Mouse (Mus musculus) thymus, adult 2 months (tissue): ENCODE measurements at regions not wholly inside any gene's neighbourhood (a gene's known extent, or its start where the extent isn't known, plus 50 kb on each side); places are given as distances from the start of the nearest gene placed in this dataset.

Experiments
- DNase-seq: peaks from one replicate; pipeline ENCODE4 v3.0.0; 2021
- H3K27ac ChIP-seq: fragments of 200-500 bp; 2 replicates; pipeline ENCODE4 v1.5.1; 2012; ENCODE audit warnings: low read length, control low read depth; ENCODE audit not compliant: control insufficient read depth, insufficient read depth
- H3K27me3 ChIP-seq: fragments of 200-500 bp; 2 replicates; pipeline ENCODE4 v1.6.1; 2012; ENCODE audit warnings: mild to moderate bottlenecking, low read length, moderate library complexity, mixed read lengths; ENCODE audit not compliant: control insufficient read depth, insufficient read depth
- H3K36me3 ChIP-seq: fragments of 200-500 bp; 2 replicates; pipeline ENCODE4 v1.6.1; 2012; ENCODE audit warnings: mild to moderate bottlenecking, low read length, moderate library complexity; ENCODE audit not compliant: control insufficient read depth, insufficient read depth
- H3K4me1 ChIP-seq: fragments of 200-500 bp; replicated peaks from 2 replicates; pipeline ENCODE4 v1.6.1; 2012; ENCODE audit warnings: low read length; ENCODE audit not compliant: control insufficient read depth, insufficient read depth
- H3K4me3 ChIP-seq: fragments of 200-500 bp; 2 replicates; pipeline ENCODE4 v1.5.1; 2012; ENCODE audit warnings: mild to moderate bottlenecking, low read length, control low read depth, moderate library complexity; ENCODE audit not compliant: control insufficient read depth, insufficient read depth
- CTCF ChIP-seq: fragments of 200-500 bp; IDR thresholded peaks from 2 replicates; pipeline ENCODE4 v1.5.1; 2012; ENCODE audit warnings: mild to moderate bottlenecking, control low read depth, low read length, moderate library complexity, borderline replicate concordance; ENCODE audit not compliant: control insufficient read depth, poor library complexity, insufficient read depth; ENCODE audit errors: extremely low read depth
- POLR2A ChIP-seq: fragments of 200-500 bp; IDR thresholded peaks from 2 replicates; pipeline ENCODE4 v1.6.1; 2012; ENCODE audit warnings: mild to moderate bottlenecking, low read length, control low read depth, moderate library complexity; ENCODE audit not compliant: control insufficient read depth, poor library complexity, insufficient read depth; ENCODE audit errors: extremely low read depth
- WGBS: fragments of 180-500 bp; shearing (Covaris S2); methylation state at CpG from one replicate; pipeline ENCODE4 v1.1.7; 2018; 5-methylcytosine and 5-hydroxymethylcytosine counted together

DNA sequence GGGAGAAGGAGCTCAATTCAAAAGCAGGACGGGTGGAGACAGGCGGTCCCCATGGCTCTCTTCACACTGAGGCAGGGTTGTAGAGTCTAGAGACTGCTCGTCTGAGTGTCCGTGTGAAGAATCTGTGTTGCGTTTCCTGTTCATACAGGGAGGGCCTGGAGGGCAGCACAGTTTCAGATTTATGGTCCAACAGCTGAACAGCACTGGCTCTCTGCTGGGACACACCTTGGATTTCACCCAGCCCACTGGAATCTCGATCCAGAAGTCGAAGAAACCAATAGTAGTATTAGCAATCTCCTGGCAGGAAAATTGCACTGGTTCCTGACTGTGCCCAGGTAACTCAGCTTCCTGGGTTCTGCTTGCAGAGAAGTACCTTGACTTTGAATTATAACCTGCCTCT lies 345.6 kb upstream of the Tnp1 start:
- no peak overlapping the region for H3K27ac ChIP-seq
- TF ChIP-seq POLR2A (no peak), CTCF (no peak)
- H3K36me3 ChIP-seq: no peaks in the 10 kb centered on the region
- no peaks in the 10 kb centered on the region for H3K27me3 ChIP-seq
- no peak overlapping the region for H3K4me3 ChIP-seq
- 86% methylated on average over 7 of the region's 7 CpGs for WGBS
- no peaks in the 10 kb centered on the region for H3K4me1 ChIP-seq
- DNase-seq: no peak

DNA sequence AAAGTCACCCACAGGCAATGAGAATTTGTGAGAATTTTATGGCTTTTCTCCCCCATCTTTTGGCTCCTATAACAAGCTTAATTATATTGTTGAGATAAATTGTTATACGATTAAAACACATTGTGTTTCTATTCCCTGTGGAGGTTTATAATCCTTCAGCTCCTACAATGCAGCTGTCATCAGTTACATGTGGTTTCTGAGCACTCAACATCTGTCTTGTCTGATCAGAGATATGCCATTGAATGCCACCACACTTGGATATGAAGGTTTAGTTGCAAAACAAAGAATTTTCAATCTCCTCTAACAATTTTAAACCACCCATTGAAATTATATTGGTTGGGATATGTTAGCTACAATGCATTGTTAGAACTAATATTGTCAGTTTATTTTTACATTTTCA lies 338.7 kb upstream of the Tnp1 start:
- Histone ChIP-seq H3K4me3 (no peak overlapping the region), H3K4me1 (no peaks in the 10 kb centered on the region), H3K27ac (no peak overlapping the region), H3K27me3 (no peaks in the 10 kb centered on the region), H3K36me3 (no peaks in the 10 kb centered on the region)
- no peak for DNase-seq
- TF ChIP-seq CTCF (no peak), POLR2A (no peak)
- 100% methylated on average over 1 of the region's 1 CpGs for WGBS

DNA sequence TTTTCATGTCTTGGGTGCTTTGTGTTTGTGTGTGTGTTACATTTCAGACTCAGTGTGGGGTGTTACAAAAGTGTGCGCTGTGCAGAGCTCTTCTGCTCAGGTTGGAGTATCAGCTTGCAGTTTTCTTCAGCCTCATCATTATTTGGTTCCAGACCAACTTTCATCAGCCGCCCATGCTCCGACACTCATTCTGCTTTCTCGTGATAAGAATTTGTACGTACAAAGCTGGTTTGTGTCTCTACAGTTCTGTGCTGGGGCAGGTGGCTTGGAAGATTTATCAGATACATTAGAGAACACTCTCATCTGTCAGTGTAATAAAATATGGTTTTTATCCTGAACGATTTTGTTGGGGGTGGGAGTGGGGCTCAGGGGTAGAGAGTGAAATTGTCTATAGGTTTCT lies 332.8 kb upstream of the Tnp1 start:
- Histone ChIP-seq H3K27ac (no peak overlapping the region), H3K27me3 (no peaks in the 10 kb centered on the region), H3K36me3 (no peaks in the 10 kb centered on the region), H3K4me3 (no peak overlapping the region), H3K4me1 (no peaks in the 10 kb centered on the region)
- DNase-seq: no peak
- no peak for TF ChIP-seq CTCF
- TF ChIP-seq POLR2A: no peak
- WGBS: 87% methylated on average over 6 of the region's 6 CpGs

DNA sequence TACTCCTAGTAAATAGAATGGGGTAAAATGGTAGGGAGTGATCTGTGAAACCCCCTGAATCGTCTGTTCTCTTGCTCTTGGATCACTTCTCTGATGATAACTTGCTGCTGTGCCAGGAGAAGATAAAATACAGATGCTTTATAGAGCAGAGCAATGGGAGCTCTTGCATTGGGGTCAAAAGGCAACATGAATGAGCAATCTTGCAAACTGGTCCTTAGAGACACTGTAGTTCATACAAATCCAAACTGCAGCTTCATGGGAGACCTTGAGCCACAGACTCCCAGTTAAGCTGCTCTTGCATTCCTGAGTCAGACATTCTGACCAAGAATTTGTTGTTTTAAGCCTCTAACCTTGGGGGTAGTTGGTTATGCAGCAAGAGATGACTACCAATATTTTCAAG lies 328.9 kb upstream of the Tnp1 start:
- no peak for DNase-seq

DNA sequence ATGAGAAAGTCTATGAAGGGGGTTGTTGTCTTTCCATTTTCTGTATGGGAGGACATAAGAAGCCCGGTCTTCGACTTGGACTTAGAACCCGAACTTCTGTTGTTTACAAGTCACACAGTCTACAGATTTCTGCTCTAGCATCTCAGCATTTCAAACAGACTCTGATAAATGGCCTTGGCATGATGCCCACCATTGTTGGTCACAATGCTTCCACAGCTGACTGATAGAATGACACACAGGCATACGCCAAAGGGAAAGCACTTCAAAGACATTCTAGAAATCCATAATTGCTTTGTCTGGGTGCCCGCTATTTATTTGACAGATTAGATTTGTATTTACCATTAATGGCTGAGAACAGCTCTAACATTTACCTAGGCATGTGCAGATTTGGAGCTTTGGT lies 326.2 kb upstream of the Tnp1 start:
- no peaks in the 10 kb centered on the region for H3K27me3 ChIP-seq
- H3K4me3 ChIP-seq: no peak overlapping the region
- no peaks in the 10 kb centered on the region for H3K36me3 ChIP-seq
- WGBS: 91% methylated on average over 5 of the region's 5 CpGs
- no peak overlapping the region for H3K27ac ChIP-seq
- no peak for DNase-seq
- TF ChIP-seq POLR2A (no peak), CTCF (no peak)
- no peaks in the 10 kb centered on the region for H3K4me1 ChIP-seq

More for the DNA sequence above, 328.9 kb upstream of the Tnp1 start:
- Histone ChIP-seq H3K27ac (no peak overlapping the region), H3K4me1 (no peaks in the 10 kb centered on the region), H3K36me3 (no peaks in the 10 kb centered on the region), H3K4me3 (no peak overlapping the region), H3K27me3 (no peaks in the 10 kb centered on the region)
- WGBS: 68% methylated on average over 1 of the region's 1 CpGs
- TF ChIP-seq POLR2A (no peak), CTCF (no peak)

DNA sequence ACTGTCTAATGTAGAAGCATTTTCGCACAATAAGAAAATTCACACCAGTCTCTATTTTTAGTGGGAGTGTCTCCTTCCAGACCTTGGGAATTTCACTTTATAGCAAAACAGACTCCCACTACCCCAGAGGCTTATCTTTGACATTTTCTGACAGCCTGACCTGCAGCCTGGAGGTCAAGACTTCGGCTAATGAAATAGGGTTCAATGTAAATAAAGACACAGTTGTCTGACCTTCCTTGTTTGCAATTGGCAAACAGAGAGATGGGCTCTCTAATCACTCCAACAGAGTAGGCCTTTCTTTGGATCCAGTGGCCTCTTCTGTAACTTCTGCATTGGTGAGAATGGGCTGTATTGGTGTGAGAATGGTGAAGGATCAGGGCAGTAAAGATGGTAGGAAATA lies 321.7 kb upstream of the Tnp1 start:
- Histone ChIP-seq H3K4me3 (no peak overlapping the region), H3K4me1 (no peaks in the 10 kb centered on the region)
- TF ChIP-seq POLR2A: no peak

DNA sequence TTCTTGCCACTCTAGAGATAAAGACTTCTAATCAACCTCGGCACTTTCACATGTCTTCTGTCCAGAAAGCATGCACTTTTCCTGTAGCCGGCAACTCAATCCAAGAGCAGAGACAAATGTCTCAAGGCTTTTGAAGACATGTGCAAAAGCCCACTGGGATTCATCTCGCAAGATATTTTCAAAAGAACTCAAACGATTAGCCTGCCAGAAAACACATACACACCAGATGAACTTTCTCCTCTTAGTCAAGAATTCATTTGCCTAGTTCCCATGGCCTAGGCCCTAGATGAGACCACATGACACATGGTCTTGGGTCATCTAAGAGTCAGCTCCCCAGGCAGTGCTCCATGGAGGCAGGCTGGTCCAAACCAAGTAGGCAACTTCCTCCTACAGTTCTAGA lies 293.8 kb upstream of the Tnp1 start:
- WGBS: 95% methylated on average over 4 of the region's 4 CpGs
- TF ChIP-seq POLR2A (no peak), CTCF (no peak)
- Histone ChIP-seq H3K27ac (no peak overlapping the region), H3K27me3 (no peaks in the 10 kb centered on the region), H3K4me1 (no peaks in the 10 kb centered on the region), H3K4me3 (no peak overlapping the region), H3K36me3 (no peaks in the 10 kb centered on the region)
- no peak for DNase-seq

More for the DNA sequence above, 321.7 kb upstream of the Tnp1 start:
- 91% methylated on average over 2 of the region's 2 CpGs for WGBS
- Histone ChIP-seq H3K27me3 (no peaks in the 10 kb centered on the region), H3K27ac (no peak overlapping the region), H3K36me3 (no peaks in the 10 kb centered on the region)
- no peak for DNase-seq
